Mouse (Mus musculus): ENCODE results near the gene Parp2. TPM values are rescaled to one million over a fixed set of nuclear protein-coding genes. Genes with fewer than 3 reads are reported as not detected.
"Not testable (repeated sequence)": the region's sequence is repeated elsewhere in the genome, so short reads cannot be mapped to it uniquely, and the experiment has no call there.

Parp2 gene
- total RNA-seq, 2 experiments from 2014 or later: 33.5 to 35.3 TPM

- no peak for DNase-seq
- intact Hi-C loops (cut with DNase I): no loop called here
Measured at GRCm38 (mm10) chr14:50824219-50824618, 16.6 kb downstream of the Parp2 start.

DNA sequence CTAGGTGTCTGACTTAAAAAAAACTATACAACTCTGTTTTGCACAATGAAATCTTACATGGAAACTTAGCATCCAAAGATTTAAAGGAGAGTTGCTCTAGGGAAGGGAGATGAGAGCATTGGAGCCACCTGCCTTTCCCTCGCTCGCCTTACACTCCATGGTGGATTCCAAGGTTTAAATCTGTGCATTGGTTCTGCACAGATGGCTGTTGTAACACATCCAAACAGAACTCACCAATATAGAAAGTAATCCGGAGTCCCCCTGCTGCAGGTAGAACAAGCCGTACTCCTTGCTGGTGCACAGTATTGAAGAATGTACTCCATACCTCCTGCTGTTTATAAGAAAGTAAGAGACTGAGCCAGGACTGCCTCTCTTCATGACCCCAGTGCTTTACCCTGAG is 18.9 kb downstream of the Parp2 start:
- DNase-seq: no peak
- intact Hi-C loops (cut with DNase I): no loop called here

GRCm38 (mm10) chr14:50829878-50830277 is 22.2 kb downstream of the Parp2 start:
- intact Hi-C loops (cut with DNase I): no loop called here
- no peak for DNase-seq

DNA sequence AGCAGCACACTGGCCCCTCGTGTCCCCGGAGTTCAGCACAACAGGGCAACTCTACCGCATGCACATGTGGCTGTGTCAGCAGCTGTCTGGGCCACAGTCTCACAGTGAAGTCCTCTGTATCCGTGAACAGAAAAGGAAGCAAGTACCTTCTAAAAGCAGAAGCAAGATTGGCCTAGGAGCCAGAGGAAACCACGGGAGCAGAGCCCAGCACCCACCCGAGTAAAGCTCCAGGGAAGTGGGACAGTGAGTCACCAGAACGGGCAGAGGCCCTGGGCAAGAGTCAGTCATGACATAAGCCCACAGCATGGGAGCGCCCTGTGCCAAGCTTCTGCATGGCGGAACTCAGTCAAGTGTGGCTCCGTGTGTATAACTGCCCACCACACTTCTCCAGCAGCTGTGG is 26.3 kb downstream of the Parp2 start:
- intact Hi-C loops (cut with DNase I): no loop called here
- peak; percentile 28 for DNase-seq

DNA sequence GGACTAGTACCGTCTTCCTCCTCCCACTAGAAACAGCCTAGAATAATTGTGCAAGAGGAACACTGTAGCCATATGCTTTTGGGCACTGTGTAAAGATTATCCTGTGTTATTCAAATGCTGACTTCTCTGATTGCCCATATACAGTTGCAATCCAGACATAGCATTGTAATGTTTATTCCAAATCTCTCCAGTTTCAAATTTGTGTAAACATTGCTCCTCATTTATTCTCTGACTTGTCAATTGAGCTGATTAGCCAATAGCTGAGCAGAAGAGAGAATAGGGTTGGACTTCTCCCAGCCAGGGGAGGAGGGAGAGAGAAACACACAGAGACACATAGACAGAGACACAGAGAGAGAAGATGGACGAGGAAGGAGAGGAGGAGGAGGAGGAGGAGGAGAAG is 26.8 kb downstream of the Parp2 start:
- no peak for DNase-seq
- intact Hi-C loops (cut with DNase I): no loop called here

GRCm38 (mm10) chr14:50837236-50837635 is 29.6 kb downstream of the Parp2 start:
- intact Hi-C loops (cut with DNase I): no loop called here

GRCm38 (mm10) chr14:50855788-50856187 is 48.1 kb downstream of the Parp2 start:
- no peak for DNase-seq
- intact Hi-C loops (cut with DNase I): no loop called here

More at GRCm38 (mm10) chr14:50837236-50837635, 29.6 kb downstream of the Parp2 start:
- DNase-seq: peak; percentile 36

DNA sequence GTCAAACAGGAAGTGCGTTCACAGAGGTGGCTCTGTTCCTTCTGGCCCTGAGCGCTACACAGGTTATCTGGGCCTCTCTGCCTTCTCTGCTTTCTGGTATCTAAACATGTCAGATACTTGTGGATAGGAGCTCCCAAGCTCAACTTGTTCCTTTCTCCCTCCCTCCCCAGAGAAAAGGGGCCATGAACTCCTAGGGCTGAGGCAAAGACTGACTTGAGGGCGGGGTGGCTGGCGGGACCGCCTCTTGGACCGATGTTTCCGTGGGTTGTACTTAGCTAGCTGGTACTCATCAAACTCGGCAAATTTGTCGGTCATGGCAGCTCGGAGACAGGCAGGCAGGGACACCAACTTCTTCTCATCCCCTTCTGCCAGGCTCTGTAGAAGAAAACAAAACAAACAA is 55.0 kb downstream of the Parp2 start:
- intact Hi-C loops (cut with DNase I): no loop called here
- DNase-seq: no peak

DNA sequence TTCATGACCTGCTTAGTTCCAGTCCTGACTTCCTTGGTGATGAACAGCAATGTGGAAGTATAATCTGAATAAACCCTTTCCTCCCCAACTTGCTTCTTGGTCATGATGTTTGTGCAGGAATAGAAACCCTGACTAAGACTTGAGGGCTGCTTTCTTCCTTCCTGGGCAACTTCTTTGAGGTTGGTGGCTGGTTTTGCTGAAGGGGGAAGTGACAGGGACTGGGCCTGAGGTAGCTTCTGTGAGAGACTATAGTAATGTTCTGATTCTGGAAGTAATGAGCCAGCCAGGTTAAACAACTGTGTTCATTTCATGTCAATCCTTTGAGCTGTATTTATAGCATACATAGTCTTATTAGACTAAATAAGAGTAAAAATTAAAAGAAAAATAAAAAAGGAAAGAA is 57.4 kb downstream of the Parp2 start:
- DNase-seq; intact Hi-C loops (cut with DNase I): not testable (repeated sequence)

GRCm38 (mm10) chr14:50866966-50867365 is 59.3 kb downstream of the Parp2 start:
- intact Hi-C loops (cut with DNase I): no loop called here
- no peak for DNase-seq

- intact Hi-C loops (cut with DNase I): no loop called here
- no peak for DNase-seq
Measured at GRCm38 (mm10) chr14:50868211-50868610, 60.6 kb downstream of the Parp2 start.

DNA sequence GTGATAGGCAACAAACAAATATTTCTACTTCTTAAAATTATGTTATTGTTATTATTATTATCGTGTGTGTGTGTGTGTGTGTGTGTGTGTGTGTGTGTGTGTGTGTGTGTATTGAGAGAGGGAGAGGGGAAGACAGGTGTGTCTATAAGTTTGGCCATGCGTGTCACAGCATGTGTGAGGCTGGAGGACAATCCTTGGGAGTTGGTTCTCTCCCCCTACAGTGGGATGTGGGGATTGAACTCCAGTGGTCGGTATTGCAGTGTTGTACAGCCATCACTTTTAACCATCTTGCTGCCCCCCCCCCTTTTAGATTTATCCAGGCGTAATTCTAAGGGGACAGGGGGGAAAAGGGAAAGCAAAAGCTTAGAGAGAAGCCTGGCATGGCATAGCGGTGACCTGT is 61.0 kb downstream of the Parp2 start:
- no peak for DNase-seq
- intact Hi-C loops (cut with DNase I): no loop called here

DNA sequence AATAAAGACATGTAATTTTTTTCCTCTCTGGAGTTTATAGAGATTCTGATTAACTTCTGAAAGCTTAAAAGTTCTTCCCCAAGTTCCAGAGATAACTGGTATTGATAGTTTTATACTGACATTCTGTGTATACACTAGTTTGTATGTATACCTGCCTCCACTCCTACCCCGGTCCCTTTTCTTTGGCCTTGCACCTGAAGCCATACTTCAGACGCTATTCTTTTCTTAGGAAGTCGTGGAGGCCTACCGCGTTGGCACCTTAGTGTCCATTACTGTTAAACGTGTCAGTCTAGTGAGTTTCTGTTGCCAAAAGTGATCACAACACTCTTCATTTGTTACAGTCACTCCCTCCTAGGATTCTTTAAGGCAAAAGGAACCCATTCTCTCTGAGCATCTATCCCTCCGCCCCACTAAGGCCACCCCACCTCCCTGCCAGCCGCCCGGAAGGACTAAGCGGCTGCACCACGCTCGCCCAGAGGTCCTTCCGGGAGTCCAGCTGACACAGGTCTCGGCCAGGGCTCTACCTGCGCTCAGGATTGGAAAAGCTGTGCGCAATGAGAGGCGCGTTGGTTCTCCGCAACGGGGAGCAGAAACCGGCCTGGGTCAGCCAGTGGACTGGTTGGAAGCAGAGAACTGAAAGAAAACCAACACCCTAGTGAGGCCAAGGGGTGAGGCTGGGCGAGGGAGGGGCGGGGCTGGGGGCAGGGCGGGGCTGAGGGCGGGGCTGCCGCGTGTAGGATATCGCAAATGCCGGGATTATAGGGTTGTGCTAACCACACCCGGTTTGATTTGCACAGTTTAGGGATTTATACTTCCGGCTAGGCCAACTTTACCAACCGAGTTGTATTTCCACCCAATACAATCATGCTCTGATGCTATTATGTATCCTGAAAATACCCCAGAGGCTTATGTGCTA is 62.5 kb downstream of the Parp2 start, which contains the start of gene Tep1:
Gene Tep1 (minus strand): TSS at position 672 of the 916 bp plus-strand sequence.
- peak; percentile 64 for DNase-seq
- intact Hi-C loops (cut with DNase I): no loop called here

DNA sequence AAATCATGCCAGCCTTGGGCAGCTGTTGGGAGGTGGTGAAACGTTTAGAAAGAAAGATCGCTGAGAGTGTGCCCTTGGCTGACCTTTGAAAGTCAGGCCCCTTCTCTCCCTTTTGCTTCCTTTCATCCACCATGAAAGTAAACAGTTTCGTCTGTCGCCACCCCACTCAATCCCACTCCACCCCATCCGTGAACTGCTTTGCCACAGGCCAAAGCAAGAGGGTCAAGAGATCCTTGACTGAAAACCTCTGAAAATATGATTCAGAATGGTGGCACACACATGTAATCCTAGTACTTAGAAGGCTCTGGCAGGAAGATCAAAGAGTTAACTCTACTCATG is 63.1 kb downstream of the Parp2 start:
- DNase-seq: no peak
- intact Hi-C loops (cut with DNase I): no loop called here

Other genes with a start within 250 kb of the Parp2 start
- not detected for gene Olfr744, start 193.0 kb upstream of the Parp2 start, total RNA-seq (2021)
- not detected for gene Olfr745, start 168.5 kb upstream of the Parp2 start, total RNA-seq (2021)
- gene Olfr746, start 160.8 kb upstream of the Parp2 start, total RNA-seq (2021): not detected
- not detected for gene Olfr747, start 114.6 kb upstream of the Parp2 start, total RNA-seq (2021)
- not detected for gene Olfr748, start 100.5 kb upstream of the Parp2 start, total RNA-seq (2021)
- not detected for gene Olfr749, start 62.7 kb upstream of the Parp2 start, total RNA-seq (2021)
- 10 to 100 TPM; 79.6 to 89.0 TPM for gene Ttc5, start 22.3 kb upstream of the Parp2 start, total RNA-seq (2021)
- gene Ccnb1ip1, start 109 bp upstream of the Parp2 start, total RNA-seq (2021): under 1 TPM in 1 of 2 experiments, not detected in 1; 0.58 TPM
- gene Tep1, start 62.7 kb downstream of the Parp2 start, total RNA-seq (2021): 1 to 10 TPM; 1.6 to 3.4 TPM
- gene Klhl33, start 89.7 kb downstream of the Parp2 start, total RNA-seq (2021): 1 to 10 TPM; 1.3 to 1.7 TPM
- gene Osgep, start 117.1 kb downstream of the Parp2 start, total RNA-seq (2021): 10 to 100 TPM; 37.8 to 40.1 TPM
- 10 to 100 TPM; 78.9 to 83.2 TPM for gene Apex1, start 117.1 kb downstream of the Parp2 start, total RNA-seq (2021)
- 10 to 100 TPM; 72.8 to 76.0 TPM for gene Pip4p1, start 123.0 kb downstream of the Parp2 start, total RNA-seq (2021)
- 10 to 100 TPM in 1 of 2 experiments, 1 to 10 TPM in 1; 9.3 to 11.6 TPM for gene Pnp, start 123.2 kb downstream of the Parp2 start, total RNA-seq (2021)
- gene Gm49342, start 136.7 kb downstream of the Parp2 start, total RNA-seq (2021): 10 to 100 TPM in 1 of 2 experiments, 1 to 10 TPM in 1; 8.0 to 10.6 TPM
- gene Pnp2, start 148.2 kb downstream of the Parp2 start, total RNA-seq (2021): 1 to 10 TPM in 1 of 2 experiments, under 1 TPM in 1; 0.78 to 1.0 TPM
- gene Rnase10, start 199.9 kb downstream of the Parp2 start, total RNA-seq (2021): under 1 TPM in 1 of 2 experiments, not detected in 1; 0.24 TPM
- not detected for gene Rnase9, start 234.0 kb downstream of the Parp2 start, total RNA-seq (2021)
- gene Rnase11, start 242.3 kb downstream of the Parp2 start, total RNA-seq (2021): not detected
- not detected for gene Rnase12, start 249.8 kb downstream of the Parp2 start, total RNA-seq (2021)

All from left cerebral cortex, postnatal 4 days (tissue).